19 mouse cellular contexts compared by ENCODE assay signal in genomic region chr11:119164375-119164774, GRCm38 (mm10).
DNase-seq lines count a peak whose midpoint lies in the region; ATAC-seq and TF ChIP-seq lines count a peak whose summit lies in the region.
"Had no signal": no experiment of that assay in that cellular context is flagged by ENCODE, and none has a peak within 500 bp of the region (broad histone marks: within the 10 kb centered on the region; RNA-seq: fewer than 3 reads in every experiment).

No protein-coding gene starts in this region.

- no peaks in the 10 kb centered on the region for H3K27me3 ChIP-seq in hindbrain, embryonic 11.5 days (ENCODE audit: control insufficient read depth, insufficient read depth, low read length)
- H3K27me3 ChIP-seq in hindbrain, embryonic 12.5 days = no peaks in the 10 kb centered on the region
- H3K27me3 ChIP-seq in lung, embryonic 15.5 days = no peaks in the 10 kb centered on the region
- H3K27me3 ChIP-seq in lung, postnatal 0 days (replicated peaks; ENCODE audit: insufficient read depth, low read length) = no peaks in the 10 kb centered on the region
- peaks cover 6% of the 10 kb centered on the region; the same call in 1 of the 2 replicates for H3K27me3 ChIP-seq in embryonic facial prominence, embryonic 10.5 days (replicated peaks; ENCODE audit: low read depth, poor library complexity, severe bottlenecking)
- H3K27me3 ChIP-seq: hindbrain, embryonic 15.5 days; Patski had no signal

- TF ChIP-seq CTCF in lung, postnatal 0 days (IDR thresholded peaks at IDR 0.05) = no peak

- H3K27ac ChIP-seq in hindbrain, embryonic 11.5 days (ENCODE audit: low read depth, low read length) = 0 out of 2 replicates have a peak overlapping the region, but pooled peaks have one; percentile 17
- no peak overlapping the region for H3K27ac ChIP-seq in hindbrain, embryonic 12.5 days
- H3K27ac ChIP-seq in lung, embryonic 15.5 days = peak overlapping the region; percentile 76; the same call in 1 of the 2 replicates
- no peak overlapping the region for H3K27ac ChIP-seq in lung, postnatal 0 days (ENCODE audit: low read length)
- 0 out of 2 replicates have a peak overlapping the region, but pooled peaks have one; percentile 30 for H3K27ac ChIP-seq in embryonic facial prominence, embryonic 10.5 days (replicated peaks)
- H3K27ac ChIP-seq: heart, embryonic 10.5 days; hindbrain, embryonic 15.5 days had no signal

- ATAC-seq in hindbrain, embryonic 11.5 days (ENCODE audit: low FRiP score) = no peak
- ATAC-seq in hindbrain, embryonic 12.5 days (ENCODE audit: low FRiP score) = no peak
- ATAC-seq in lung, embryonic 15.5 days (ENCODE audit: borderline replicate concordance, extremely low read depth, low FRiP score, low TSS enrichment) = no peak
- ATAC-seq in lung, postnatal 0 days = no peak
- ATAC-seq: forebrain, embryonic 14.5 days; Patski had no signal

- no peak overlapping the region for H3K4me2 ChIP-seq in hindbrain, embryonic 11.5 days (replicated peaks; ENCODE audit: low read depth, low read length)
- no peak overlapping the region for H3K4me2 ChIP-seq in hindbrain, embryonic 12.5 days (replicated peaks)
- H3K4me2 ChIP-seq in lung, embryonic 15.5 days = no peak overlapping the region
- no peak overlapping the region for H3K4me2 ChIP-seq in lung, postnatal 0 days (replicated peaks; ENCODE audit: low read depth, low read length)
- H3K4me2 ChIP-seq: hindbrain, embryonic 15.5 days had no signal

- H3K4me1 ChIP-seq in hindbrain, embryonic 11.5 days (replicated peaks; ENCODE audit: control insufficient read depth, insufficient read depth, low read length) = no peaks in the 10 kb centered on the region
- peaks cover 35% of the 10 kb centered on the region for H3K4me1 ChIP-seq in hindbrain, embryonic 12.5 days
- peaks cover 32% of the 10 kb centered on the region for H3K4me1 ChIP-seq in lung, embryonic 15.5 days
- peaks cover 5% of the 10 kb centered on the region; the same call in 1 of the 2 replicates for H3K4me1 ChIP-seq in lung, postnatal 0 days (ENCODE audit: insufficient read depth, low read depth, low read length)
- H3K4me1 ChIP-seq in embryonic facial prominence, embryonic 10.5 days = peaks cover 37% of the 10 kb centered on the region

- WGBS in hindbrain, embryonic 11.5 days = 92% methylated on average over 7 of the region's 7 CpGs
- WGBS in hindbrain, embryonic 12.5 days = 87% methylated on average over 7 of the region's 7 CpGs
- WGBS in lung, embryonic 15.5 days = 88% methylated on average over 7 of the region's 7 CpGs
- WGBS in lung, postnatal 0 days = 86% methylated on average over 7 of the region's 7 CpGs
- whole genome bisulfite sequencing in embryonic facial prominence, embryonic 10.5 days = 93% methylated on average over 7 of the region's 7 CpGs

- DNase-seq in hindbrain, embryonic 11.5 days (ENCODE audit: low spot score) = no peak
- DNase-seq in lung, postnatal 0 days (ENCODE audit: low spot score) = no peak
- peak; percentile 62 for DNase-seq in CD4-positive helper T cell, adult 2 months (ENCODE audit: low read depth, low spot score)
- no peak for DNase-seq in embryonic facial prominence, embryonic 10.5 days (ENCODE audit: low spot score)
- DNase-seq in heart, adult 9 months (ENCODE audit: low spot score in 2 of 2) = no peak
- DNase-seq: adrenal gland, postnatal 14 days; cerebellum, adult 18-20 months; cerebellum, adult 9-11 months; cerebellum, postnatal 36 days; gastrocnemius, postnatal 36 days; heart, adult 11 months; heart, postnatal 10 days; heart, postnatal 4 days had no signal

- no peak for TF ChIP-seq EP300 in lung, postnatal 0 days (IDR thresholded peaks at IDR 0.05)

- no peaks in the 10 kb centered on the region for H3K9me3 ChIP-seq in hindbrain, embryonic 11.5 days (ENCODE audit: control insufficient read depth, low read length)
- H3K9me3 ChIP-seq in hindbrain, embryonic 12.5 days (replicated peaks) = no peaks in the 10 kb centered on the region
- H3K9me3 ChIP-seq in lung, embryonic 15.5 days = no peaks in the 10 kb centered on the region
- H3K9me3 ChIP-seq in lung, postnatal 0 days (ENCODE audit: low read length) = no peaks in the 10 kb centered on the region
- H3K9me3 ChIP-seq in embryonic facial prominence, embryonic 10.5 days = no peaks in the 10 kb centered on the region
- H3K9me3 ChIP-seq: heart, embryonic 10.5 days; hindbrain, embryonic 15.5 days had no signal

- H3K36me3 ChIP-seq in hindbrain, embryonic 11.5 days (ENCODE audit: control insufficient read depth, insufficient read depth, low read length) = no peaks in the 10 kb centered on the region
- H3K36me3 ChIP-seq in hindbrain, embryonic 12.5 days = no peaks in the 10 kb centered on the region
- no peaks in the 10 kb centered on the region for H3K36me3 ChIP-seq in lung, embryonic 15.5 days
- no peaks in the 10 kb centered on the region for H3K36me3 ChIP-seq in lung, postnatal 0 days (ENCODE audit: insufficient read depth, low read length)
- no peaks in the 10 kb centered on the region; the same call in 1 of the 2 replicates for H3K36me3 ChIP-seq in embryonic facial prominence, embryonic 10.5 days (replicated peaks)
- H3K36me3 ChIP-seq: heart, embryonic 10.5 days; hindbrain, embryonic 15.5 days had no signal

- H3K4me3 ChIP-seq in hindbrain, embryonic 11.5 days (ENCODE audit: low read depth, low read length) = no peak overlapping the region
- H3K4me3 ChIP-seq in hindbrain, embryonic 12.5 days = no peak overlapping the region
- no peak overlapping the region for H3K4me3 ChIP-seq in lung, embryonic 15.5 days
- no peak overlapping the region for H3K4me3 ChIP-seq in lung, postnatal 0 days (ENCODE audit: low read depth, low read length)
- no peak overlapping the region for H3K4me3 ChIP-seq in embryonic facial prominence, embryonic 10.5 days
- H3K4me3 ChIP-seq: heart, embryonic 10.5 days; hindbrain, embryonic 15.5 days had no signal

- H3K9ac ChIP-seq in hindbrain, embryonic 11.5 days (ENCODE audit: low read depth, low read length) = 0 out of 2 replicates have a peak overlapping the region, but pooled peaks have one; percentile 23
- no peak overlapping the region for H3K9ac ChIP-seq in hindbrain, embryonic 12.5 days
- H3K9ac ChIP-seq in lung, embryonic 15.5 days = no peak overlapping the region
- no peak overlapping the region for H3K9ac ChIP-seq in lung, postnatal 0 days (replicated peaks; ENCODE audit: low read depth)
- H3K9ac ChIP-seq: hindbrain, embryonic 15.5 days had no signal

Comparison
In these comparisons a context has a peak if more than half of its experiments do, and no peak if none do; other contexts are left out.
1. H3K27ac ChIP-seq: peak in hindbrain, embryonic 11.5 days (single experiment), lung, embryonic 15.5 days (single experiment) and embryonic facial prominence, embryonic 10.5 days (single experiment); none in hindbrain, embryonic 12.5 days (single experiment) and lung, postnatal 0 days (single experiment).